Mouse (Mus musculus) limb, embryonic 15.5 days (tissue): Measurements from ENCODE around the gene Ide. TPM values are rescaled to one million over a fixed set of nuclear protein-coding genes. Genes with fewer than 3 reads are reported as not detected.

Experiments
- ATAC-seq: fragments of 200-750 bp; cut with Nextera tagmentation; 2 replicates; pipeline ENCODE4 v1.8.0; 2017; ENCODE audit warnings: low read depth, moderate TSS enrichment; ENCODE audit not compliant: insufficient number of reproducible peaks, low FRiP score, low TSS enrichment
- H3K27ac ChIP-seq: fragments of 300-500 bp; sonication (generic); 2 replicates; pipeline ENCODE4 v1.5.1; 2015; ENCODE audit warnings: moderate library complexity, mild to moderate bottlenecking, inconsistent platforms
- H3K27me3 ChIP-seq: fragments of 300-500 bp; sonication (generic); 2 replicates; pipeline ENCODE4 v1.6.1; 2015; ENCODE audit warnings: inconsistent platforms
- H3K36me3 ChIP-seq: fragments of 300-500 bp; sonication (generic); 2 replicates; pipeline ENCODE4 v1.6.1; 2015; ENCODE audit warnings: inconsistent platforms
- H3K4me1 ChIP-seq: fragments of 300-500 bp; sonication (generic); 2 replicates; pipeline ENCODE4 v1.6.1; 2015; ENCODE audit warnings: inconsistent platforms
- H3K4me2 ChIP-seq: fragments of 300-500 bp; sonication (generic); 2 replicates; pipeline ENCODE4 v1.6.1; 2015; ENCODE audit warnings: mild to moderate bottlenecking, inconsistent platforms
- H3K4me3 ChIP-seq: fragments of 300-500 bp; sonication (generic); 2 replicates; pipeline ENCODE4 v1.5.1; 2015; ENCODE audit warnings: mild to moderate bottlenecking, inconsistent platforms
- H3K9ac ChIP-seq: fragments of 300-500 bp; sonication (generic); 2 replicates; pipeline ENCODE4 v1.6.1; 2015; ENCODE audit warnings: inconsistent platforms
- H3K9me3 ChIP-seq: fragments of 300-500 bp; sonication (generic); 2 replicates; pipeline ENCODE4 v1.6.1; 2016; ENCODE audit warnings: inconsistent platforms
- WGBS: fragments of 180-500 bp; shearing (Covaris S2); methylation state at CpG from one replicate; pipeline ENCODE4 v1.1.7; 2015; 5-methylcytosine and 5-hydroxymethylcytosine counted together
- polyA plus RNA-seq: library from polyadenylated mRNA; unstranded; fragments of >200 nt; fragmentation: Nextera tagmentation; extraction: Ambion mirVana; gene quantifications from 2 replicates; pipeline ENCODE4 v1.2.1, GENCODE M21; 2015

The Ide gene
- polyA plus RNA-seq, 1 experiment from 2014 or later, result 67.0 TPM

DNA sequence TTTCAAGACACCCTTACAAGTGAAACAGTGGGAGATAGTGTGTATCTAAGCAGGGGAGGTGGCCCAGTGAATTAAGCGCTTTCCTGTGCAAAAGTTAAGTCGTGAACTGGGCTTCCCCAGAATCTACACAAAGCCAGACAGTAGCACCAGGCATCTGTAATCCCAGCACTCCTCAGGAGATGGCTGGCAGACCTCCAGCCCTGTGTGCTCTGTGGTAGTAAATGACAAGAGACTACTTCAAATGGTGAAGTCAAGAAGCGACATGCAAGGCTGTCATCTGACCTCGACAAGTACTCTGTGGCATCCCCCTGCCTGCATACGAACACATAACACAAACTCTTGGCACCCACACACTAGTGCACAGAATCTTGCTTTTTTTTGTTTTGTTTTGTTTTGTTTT lies 10.4 kb downstream of the Ide start:
- no peak overlapping the region for H3K4me2 ChIP-seq
- H3K9ac ChIP-seq, result no peak overlapping the region
- H3K27me3 ChIP-seq, result no peaks in the 10 kb centered on the region
- no peaks in the 10 kb centered on the region for H3K4me1 ChIP-seq
- H3K36me3 ChIP-seq, result peaks cover 25% of the 10 kb centered on the region
- no peak overlapping the region for H3K4me3 ChIP-seq
- H3K27ac ChIP-seq, result no peak overlapping the region
- no peaks in the 10 kb centered on the region for H3K9me3 ChIP-seq
- WGBS, result 65% methylated on average over 5 of the region's 5 CpGs
- ATAC-seq, result no peak

DNA sequence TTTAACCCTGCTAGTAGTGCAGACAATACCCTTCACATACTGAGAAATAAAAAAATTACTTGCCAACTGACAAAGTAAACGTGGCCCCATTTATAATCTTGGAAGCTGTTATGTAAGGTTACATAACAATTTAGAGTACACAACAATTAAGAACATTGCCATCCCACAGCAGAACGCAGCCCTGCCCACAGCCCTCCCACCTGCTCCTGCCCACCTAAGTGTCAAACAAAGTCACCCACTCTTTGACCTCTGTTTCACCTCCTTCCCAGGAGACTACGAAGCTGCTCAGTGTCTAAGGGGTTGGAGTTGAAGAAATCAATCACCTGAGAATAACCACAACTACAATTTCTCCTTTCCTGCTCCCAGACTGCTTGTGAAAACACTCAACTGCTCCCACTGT lies 14.1 kb downstream of the Ide start:
- Histone ChIP-seq H3K4me1 (no peaks in the 10 kb centered on the region), H3K9me3 (no peaks in the 10 kb centered on the region), H3K9ac (no peak overlapping the region), H3K4me2 (no peak overlapping the region), H3K27ac (no peak overlapping the region), H3K4me3 (no peak overlapping the region), H3K27me3 (no peaks in the 10 kb centered on the region), H3K36me3 (peaks cover 18% of the 10 kb centered on the region)
- ATAC-seq, result no peak
- 70% methylated on average over 3 of the region's 3 CpGs for WGBS

DNA sequence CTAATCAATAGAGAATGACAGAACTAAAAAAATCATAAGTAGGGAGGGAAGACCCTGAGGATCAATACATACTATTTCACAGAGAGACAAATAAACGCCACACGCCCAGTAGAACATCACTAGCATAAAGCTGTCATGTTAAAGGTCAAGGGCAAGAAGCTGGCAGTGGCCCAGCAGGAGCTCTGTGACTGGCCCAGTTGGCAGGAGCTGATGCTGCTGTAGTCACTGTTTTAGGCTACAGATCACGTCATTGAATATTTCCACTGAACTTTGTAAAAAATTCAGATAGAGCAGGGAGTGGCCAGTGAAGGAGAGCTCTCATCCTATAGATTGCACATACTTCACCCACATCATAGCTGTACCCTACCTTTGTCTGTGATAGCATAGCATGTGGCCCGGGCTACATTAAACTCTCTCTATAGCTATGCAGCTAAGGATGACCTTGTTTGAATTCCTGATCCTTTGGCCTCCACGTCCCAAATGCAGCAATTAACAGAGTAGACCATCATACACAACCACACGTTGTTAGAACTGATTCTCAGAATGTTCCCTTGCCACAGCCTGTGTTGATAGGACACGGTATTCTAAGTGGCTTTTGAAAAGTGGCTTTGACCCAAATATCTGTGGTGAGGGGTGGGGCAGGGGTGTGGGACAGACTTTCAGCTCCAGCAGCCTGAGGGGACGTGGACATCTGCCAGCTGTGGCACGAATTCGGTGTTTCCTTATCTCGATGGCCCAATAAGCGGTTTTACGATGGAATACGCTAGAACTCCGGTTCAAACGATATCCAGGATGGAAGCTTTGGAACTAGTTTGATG lies 16.6 kb downstream of the Ide start:
- no peak overlapping the region for H3K27ac ChIP-seq
- H3K9ac ChIP-seq, result no peak overlapping the region
- H3K27me3 ChIP-seq, result no peaks in the 10 kb centered on the region
- no peak overlapping the region for H3K4me2 ChIP-seq
- no peak overlapping the region for H3K4me3 ChIP-seq
- WGBS, result 66% methylated on average over 16 of the region's 16 CpGs
- peaks cover 12% of the 10 kb centered on the region for H3K36me3 ChIP-seq
- H3K4me1 ChIP-seq, result no peaks in the 10 kb centered on the region
- ATAC-seq, result no peak
- H3K9me3 ChIP-seq, result no peaks in the 10 kb centered on the region

DNA sequence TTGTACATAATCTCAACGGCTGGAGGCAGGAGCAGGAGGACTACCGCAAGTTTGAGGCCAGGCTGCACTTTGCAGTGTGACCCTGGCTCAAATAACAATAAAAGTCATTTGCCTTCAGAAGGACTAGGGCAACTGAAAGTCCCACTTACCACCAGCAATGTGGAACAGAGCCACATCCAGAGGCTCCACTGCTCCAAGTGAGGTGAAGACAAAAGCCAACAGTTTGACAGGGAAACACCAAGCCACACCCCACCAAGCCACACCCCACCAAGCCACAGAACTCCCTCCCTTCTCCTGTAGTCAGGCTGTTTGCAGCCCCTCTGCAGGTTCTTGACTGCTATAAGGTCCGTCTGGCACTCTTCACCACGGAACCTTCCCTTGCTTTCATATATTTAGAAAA lies 20.3 kb downstream of the Ide start:
- Histone ChIP-seq H3K9me3 (no peaks in the 10 kb centered on the region), H3K27ac (no peak overlapping the region), H3K4me3 (no peak overlapping the region), H3K4me2 (no peak overlapping the region), H3K27me3 (no peaks in the 10 kb centered on the region), H3K9ac (no peak overlapping the region), H3K36me3 (peaks cover 17% of the 10 kb centered on the region), H3K4me1 (no peaks in the 10 kb centered on the region)
- 77% methylated on average over 4 of the region's 4 CpGs for WGBS
- no peak for ATAC-seq

DNA sequence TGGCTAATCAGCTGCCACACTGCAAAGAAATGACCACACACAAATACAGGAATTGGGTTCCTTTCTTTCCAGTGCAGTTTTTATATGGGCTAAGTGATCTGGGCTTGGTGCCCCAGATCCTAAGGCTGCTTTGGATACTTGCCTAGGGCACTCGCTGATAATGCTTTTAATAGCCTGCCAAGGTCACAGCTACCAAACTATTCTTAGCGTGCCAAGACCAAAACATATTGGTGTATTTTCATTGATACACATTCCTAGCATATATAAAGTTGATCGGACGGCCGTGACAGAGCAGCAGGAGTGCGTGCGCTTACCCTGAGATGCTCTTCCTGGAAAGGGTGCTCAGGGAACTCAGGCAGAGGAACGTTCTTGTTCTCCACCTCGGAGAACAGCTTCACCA lies 22.6 kb downstream of the Ide start:
- ATAC-seq, result no peak
- H3K4me3 ChIP-seq, result no peak overlapping the region
- 76% methylated on average over 9 of the region's 9 CpGs for WGBS

DNA sequence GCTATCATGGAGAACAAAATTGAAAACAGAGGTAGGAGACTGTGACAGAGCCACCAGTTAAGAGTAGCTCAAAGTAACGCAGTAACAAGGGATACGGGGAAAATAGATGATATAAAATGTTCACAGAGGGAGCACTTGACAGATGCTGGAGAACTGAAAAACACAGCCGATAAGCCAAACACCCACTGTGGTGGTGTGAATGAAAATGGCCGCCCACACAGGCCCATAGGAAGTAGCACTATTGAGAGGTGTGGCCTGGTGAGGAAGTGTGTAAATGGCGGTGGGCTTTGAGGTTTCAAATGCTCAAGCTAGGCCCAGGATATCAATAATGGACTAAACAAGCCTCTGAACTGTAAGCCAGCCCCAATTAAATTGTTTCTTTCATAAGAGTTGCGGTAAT lies 26.2 kb downstream of the Ide start:
- peaks cover 29% of the 10 kb centered on the region for H3K36me3 ChIP-seq
- H3K9me3 ChIP-seq, result no peaks in the 10 kb centered on the region
- H3K4me1 ChIP-seq, result no peaks in the 10 kb centered on the region; the same call in 1 of the 2 replicates
- H3K27me3 ChIP-seq, result no peaks in the 10 kb centered on the region
- H3K9ac ChIP-seq, result no peak overlapping the region
- ATAC-seq, result no peak
- WGBS, result 78% methylated on average over 6 of the region's 6 CpGs
- H3K4me2 ChIP-seq, result no peak overlapping the region
- no peak overlapping the region for H3K27ac ChIP-seq
- H3K4me3 ChIP-seq, result no peak overlapping the region

More for the DNA sequence above, 22.6 kb downstream of the Ide start:
- Histone ChIP-seq H3K27ac (no peak overlapping the region), H3K9ac (no peak overlapping the region), H3K9me3 (no peaks in the 10 kb centered on the region), H3K36me3 (peaks cover 28% of the 10 kb centered on the region), H3K4me1 (no peaks in the 10 kb centered on the region), H3K27me3 (no peaks in the 10 kb centered on the region), H3K4me2 (no peak overlapping the region)

DNA sequence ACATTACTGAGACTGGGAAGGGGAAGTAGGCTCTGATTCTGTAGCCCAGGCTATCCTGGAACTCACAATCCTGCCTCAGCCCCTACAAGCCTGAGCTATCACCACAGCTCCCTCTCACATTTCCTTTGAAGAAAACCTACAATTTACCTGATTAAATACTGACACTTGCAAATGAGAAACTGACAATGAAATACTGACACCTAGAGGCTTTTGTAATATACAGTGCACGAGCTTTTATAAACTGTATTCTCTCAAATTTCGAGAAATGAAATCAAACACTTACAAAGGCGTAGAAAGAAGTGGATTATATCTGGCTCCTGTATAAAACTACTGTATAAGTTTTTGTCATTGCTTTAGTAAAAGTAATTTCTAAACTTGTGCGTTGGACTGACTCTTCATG lies 27.5 kb downstream of the Ide start:
- peaks cover 23% of the 10 kb centered on the region for H3K36me3 ChIP-seq
- H3K4me1 ChIP-seq, result no peaks in the 10 kb centered on the region; the same call in 1 of the 2 replicates
- 80% methylated on average over 4 of the region's 4 CpGs for WGBS
- no peak overlapping the region for H3K4me2 ChIP-seq
- H3K27me3 ChIP-seq, result no peaks in the 10 kb centered on the region
- no peak for ATAC-seq
- no peak overlapping the region for H3K9ac ChIP-seq
- H3K27ac ChIP-seq, result no peak overlapping the region
- no peaks in the 10 kb centered on the region for H3K9me3 ChIP-seq
- H3K4me3 ChIP-seq, result no peak overlapping the region

DNA sequence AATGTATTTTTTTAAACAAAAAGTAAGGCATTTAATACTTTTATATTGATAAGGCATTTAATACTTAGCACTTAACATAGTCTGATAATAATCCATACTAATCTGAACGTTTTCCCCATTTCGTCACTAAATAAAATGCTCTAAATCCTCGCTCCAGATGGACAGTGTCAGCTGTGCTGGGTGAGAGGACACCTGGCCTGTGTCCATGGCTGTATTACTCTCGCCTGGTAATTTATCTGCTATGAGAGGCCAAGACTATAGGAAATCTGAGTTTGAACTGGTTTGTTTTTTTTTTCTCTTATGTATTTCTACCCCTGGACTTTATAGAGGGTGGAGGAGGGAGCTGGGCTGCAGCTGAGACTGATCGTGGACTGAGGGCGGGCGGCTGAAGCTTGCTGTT lies 28.7 kb downstream of the Ide start:
- Histone ChIP-seq H3K27me3 (no peaks in the 10 kb centered on the region), H3K4me3 (no peak overlapping the region), H3K36me3 (peaks cover 21% of the 10 kb centered on the region), H3K9ac (no peak overlapping the region), H3K27ac (no peak overlapping the region), H3K4me2 (no peak overlapping the region), H3K9me3 (no peaks in the 10 kb centered on the region), H3K4me1 (no peaks in the 10 kb centered on the region; the same call in 1 of the 2 replicates)
- 82% methylated on average over 7 of the region's 7 CpGs for WGBS
- ATAC-seq, result no peak

DNA sequence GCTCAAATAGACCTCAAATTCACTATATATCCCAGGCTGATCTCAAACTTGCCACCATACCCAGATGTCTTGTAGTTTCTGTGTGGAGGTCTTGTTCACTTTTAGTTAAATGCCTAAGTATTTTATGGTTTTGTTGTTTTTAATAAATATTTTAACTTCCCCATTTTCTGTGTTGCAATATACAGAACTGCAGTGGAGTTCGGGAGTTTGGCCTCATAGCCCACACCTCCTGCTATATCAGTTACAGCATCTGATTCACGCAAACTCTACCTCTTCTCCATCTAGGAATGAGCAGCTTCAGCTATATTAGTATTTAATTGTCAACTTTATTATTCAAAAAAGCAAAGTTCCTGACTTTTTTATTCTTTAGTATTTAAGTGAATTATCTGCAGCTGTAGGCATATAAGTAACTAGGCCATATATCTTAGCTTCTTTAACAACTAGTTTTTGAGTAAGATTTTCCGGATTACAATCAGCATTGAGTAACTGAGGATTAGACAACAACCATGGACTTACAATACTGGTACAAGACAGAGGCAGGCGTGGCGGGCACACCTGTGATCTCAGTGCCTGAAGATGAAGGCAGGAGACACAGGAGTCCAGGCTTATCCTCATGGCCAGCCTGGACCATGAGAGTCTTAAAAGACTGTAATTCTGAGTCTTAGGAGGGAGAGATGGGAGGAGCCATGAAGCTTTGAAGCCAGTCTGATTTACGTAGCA lies 29.7 kb downstream of the Ide start:
- Histone ChIP-seq H3K36me3 (peaks cover 23% of the 10 kb centered on the region), H3K4me2 (no peak overlapping the region), H3K27me3 (no peaks in the 10 kb centered on the region), H3K4me3 (no peak overlapping the region), H3K9me3 (no peaks in the 10 kb centered on the region), H3K9ac (no peak overlapping the region), H3K4me1 (no peaks in the 10 kb centered on the region; the same call in 1 of the 2 replicates), H3K27ac (no peak overlapping the region)
- no peak for ATAC-seq
- 72% methylated on average over 6 of the region's 6 CpGs for WGBS

DNA sequence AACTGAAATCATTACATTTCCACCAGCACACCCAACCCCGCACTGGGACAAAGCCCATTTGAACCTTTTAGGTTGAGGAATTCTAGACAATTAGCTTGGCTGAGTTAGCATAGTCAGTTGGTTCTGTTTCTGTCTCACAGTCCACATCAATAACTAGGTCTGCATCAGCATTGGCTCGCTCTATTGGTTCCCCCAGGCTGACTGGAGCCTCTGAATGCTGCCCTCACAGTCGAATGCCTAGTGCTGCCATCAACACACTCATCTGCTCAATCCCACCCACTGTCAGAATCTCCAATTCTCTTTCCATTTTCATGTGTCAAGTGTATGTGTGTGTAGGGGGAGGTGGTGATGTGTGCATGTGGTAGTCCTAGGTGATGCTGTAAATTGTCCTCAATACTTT lies 31.5 kb downstream of the Ide start:
- Histone ChIP-seq H3K27me3 (no peaks in the 10 kb centered on the region), H3K36me3 (peaks cover 24% of the 10 kb centered on the region), H3K4me3 (no peak overlapping the region), H3K9ac (no peak overlapping the region), H3K9me3 (no peaks in the 10 kb centered on the region), H3K4me2 (no peak overlapping the region), H3K4me1 (no peaks in the 10 kb centered on the region; the same call in 1 of the 2 replicates), H3K27ac (no peak overlapping the region)
- 89% methylated on average over 3 of the region's 3 CpGs for WGBS
- no peak for ATAC-seq

DNA sequence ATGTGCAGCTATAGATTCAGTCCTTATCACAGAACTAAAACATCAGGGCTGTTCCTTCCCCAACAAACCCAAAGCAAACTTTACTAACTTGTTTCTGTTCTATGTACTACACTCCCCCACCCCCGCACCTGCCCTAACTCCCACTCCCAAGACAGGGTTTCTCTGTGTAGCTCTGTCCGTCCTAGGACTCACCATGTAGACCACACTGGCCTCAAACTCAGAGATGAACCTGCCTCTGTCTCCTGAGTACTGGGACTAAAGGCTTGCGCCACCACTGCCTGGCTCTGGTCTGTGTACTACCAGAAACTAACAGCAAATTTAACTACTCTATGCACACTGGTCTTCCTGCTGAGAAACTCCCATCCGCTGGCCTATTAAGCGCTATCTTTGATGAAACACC lies 32.8 kb downstream of the Ide start:
- Histone ChIP-seq H3K36me3 (peaks cover 18% of the 10 kb centered on the region), H3K9me3 (no peaks in the 10 kb centered on the region), H3K9ac (no peak overlapping the region), H3K27me3 (no peaks in the 10 kb centered on the region), H3K4me2 (no peak overlapping the region), H3K4me1 (no peaks in the 10 kb centered on the region; the same call in 1 of the 2 replicates), H3K4me3 (no peak overlapping the region), H3K27ac (no peak overlapping the region)
- no peak for ATAC-seq
- WGBS, result 92% methylated on average over 5 of the region's 5 CpGs

DNA sequence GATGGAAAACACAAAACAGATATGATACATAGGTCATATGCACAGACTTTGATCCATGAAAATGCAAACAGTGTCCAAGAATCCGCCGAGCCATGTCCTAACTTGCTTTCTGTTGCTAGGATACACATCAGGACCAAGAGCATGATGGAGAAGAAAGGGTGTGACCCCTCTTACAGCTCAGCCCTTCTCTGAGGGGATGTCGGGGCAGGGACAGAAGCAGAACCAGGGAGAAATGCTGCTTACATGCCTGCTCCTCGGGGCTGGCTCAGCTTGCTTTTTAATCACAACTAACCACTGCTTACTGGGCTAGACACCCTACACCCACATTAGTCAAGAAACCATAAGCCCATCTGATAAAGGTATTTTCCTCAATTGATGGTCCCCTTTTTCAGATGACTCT lies 33.6 kb downstream of the Ide start:
- 86% methylated on average over 4 of the region's 4 CpGs for WGBS
- Histone ChIP-seq H3K36me3 (peaks cover 18% of the 10 kb centered on the region), H3K4me1 (no peaks in the 10 kb centered on the region; the same call in 1 of the 2 replicates), H3K4me3 (no peak overlapping the region), H3K9me3 (no peaks in the 10 kb centered on the region), H3K27ac (no peak overlapping the region), H3K27me3 (no peaks in the 10 kb centered on the region), H3K4me2 (no peak overlapping the region), H3K9ac (no peak overlapping the region)
- ATAC-seq, result no peak
